Mouse (Mus musculus) stomach, embryonic 14.5 days (tissue): ENCODE data around the gene Rnf141. TPM values are rescaled to one million over a fixed set of nuclear protein-coding genes. Genes with fewer than 3 reads are reported as not detected.

ENCODE experiments used
- ATAC-seq: fragments of 200-750 bp; cut with Nextera tagmentation; 2 replicates; pipeline ENCODE4 v1.8.0; 2017; ENCODE audit warnings: low read depth, moderate TSS enrichment; ENCODE audit not compliant: insufficient number of reproducible peaks, insufficient read depth, low FRiP score
- H3K27ac ChIP-seq: fragments of 300-500 bp; sonication (generic); 2 replicates; pipeline ENCODE4 v1.5.1; 2014; ENCODE audit warnings: mild to moderate bottlenecking, low read length, moderate library complexity, mixed read lengths
- H3K27me3 ChIP-seq: fragments of 300-500 bp; sonication (generic); 2 replicates; pipeline ENCODE4 v1.6.1; 2014; ENCODE audit warnings: low read length, control low read depth, mixed read lengths; ENCODE audit not compliant: control insufficient read depth, insufficient read depth
- H3K36me3 ChIP-seq: fragments of 300-500 bp; sonication (generic); 2 replicates; pipeline ENCODE4 v1.6.1; 2014; ENCODE audit warnings: mild to moderate bottlenecking, control low read depth, low read length, moderate library complexity, mixed read lengths; ENCODE audit not compliant: control insufficient read depth, insufficient read depth
- H3K4me1 ChIP-seq: fragments of 300-500 bp; sonication (generic); 2 replicates; pipeline ENCODE4 v1.6.1; 2014; ENCODE audit warnings: low read length, control low read depth, mixed read lengths; ENCODE audit not compliant: control insufficient read depth, insufficient read depth
- H3K4me2 ChIP-seq: fragments of 300-500 bp; sonication (generic); replicated peaks from 2 replicates; pipeline ENCODE4 v1.6.1; 2014; ENCODE audit warnings: low read depth, low read length, control low read depth
- H3K4me3 ChIP-seq: fragments of 300-500 bp; sonication (generic); 2 replicates; pipeline ENCODE4 v1.5.1; 2014; ENCODE audit warnings: low read depth, low read length, control low read depth
- H3K9ac ChIP-seq: fragments of 300-500 bp; sonication (generic); replicated peaks from 2 replicates; pipeline ENCODE4 v1.6.1; 2014; ENCODE audit warnings: low read depth, mild to moderate bottlenecking, control low read depth, low read length, moderate library complexity, mixed read lengths
- H3K9me3 ChIP-seq: fragments of 300-500 bp; sonication (generic); 2 replicates; pipeline ENCODE4 v1.6.1; 2016; ENCODE audit warnings: low read depth, low read length, control low read depth; ENCODE audit not compliant: control insufficient read depth
- WGBS: fragments of 180-500 bp; shearing (Covaris S2); extraction: QIAGEN DNeasy Blood & Tissue Kit; methylation state at CpG from one replicate; pipeline ENCODE4 v1.1.7; 2014; 5-methylcytosine and 5-hydroxymethylcytosine counted together
- polyA plus RNA-seq: library from polyadenylated mRNA; unstranded; fragments of >200 nt; fragmentation: Nextera tagmentation; extraction: Ambion mirVana; gene quantifications from 2 replicates; pipeline ENCODE4 v1.2.1, GENCODE M21; 2014

The Rnf141 gene
- polyA plus RNA-seq, 1 experiment from 2014 or later, result 41.0 TPM

- WGBS, result under 1% methylated on average over 4 of the region's 4 CpGs
- H3K9me3 ChIP-seq, result no peaks in the 10 kb centered on the region
- H3K27me3 ChIP-seq, result no peaks in the 10 kb centered on the region
- ATAC-seq, result no peak
- H3K4me3 ChIP-seq, result no peak overlapping the region
- H3K4me1 ChIP-seq, result no peaks in the 10 kb centered on the region
- H3K36me3 ChIP-seq, result no peaks in the 10 kb centered on the region
- H3K4me2 ChIP-seq, result no peak overlapping the region
- H3K27ac ChIP-seq, result no peak overlapping the region
- no peak overlapping the region for H3K9ac ChIP-seq
These were observed 43.2 kb downstream of the Rnf141 start for GRCm38 (mm10) chr7:110801028-110801427.

GRCm38 (mm10) chr7:110797722-110798409 is 46.4 kb downstream of the Rnf141 start:
- Histone ChIP-seq H3K9ac (no peak overlapping the region), H3K36me3 (no peaks in the 10 kb centered on the region), H3K27me3 (no peaks in the 10 kb centered on the region), H3K4me1 (no peaks in the 10 kb centered on the region), H3K4me3 (no peak overlapping the region), H3K27ac (no peak overlapping the region), H3K9me3 (no peaks in the 10 kb centered on the region), H3K4me2 (no peak overlapping the region)
- WGBS, result 74% methylated on average over 11 of the region's 11 CpGs
- no peak for ATAC-seq

- Histone ChIP-seq H3K9me3 (no peaks in the 10 kb centered on the region), H3K4me2 (no peak overlapping the region), H3K36me3 (no peaks in the 10 kb centered on the region), H3K4me1 (no peaks in the 10 kb centered on the region), H3K27me3 (no peaks in the 10 kb centered on the region), H3K9ac (no peak overlapping the region), H3K27ac (no peak overlapping the region), H3K4me3 (no peak overlapping the region)
- ATAC-seq, result 0 out of 2 replicates have a peak, but pooled peaks have one; percentile 21
- WGBS, result 72% methylated on average over 12 of the region's 12 CpGs
These were observed 47.7 kb downstream of the Rnf141 start for GRCm38 (mm10) chr7:110796367-110797051.

- Histone ChIP-seq H3K4me3 (no peak overlapping the region), H3K4me1 (no peaks in the 10 kb centered on the region), H3K27me3 (no peaks in the 10 kb centered on the region), H3K4me2 (no peak overlapping the region), H3K27ac (no peak overlapping the region), H3K9ac (no peak overlapping the region), H3K9me3 (no peaks in the 10 kb centered on the region), H3K36me3 (no peaks in the 10 kb centered on the region)
- WGBS, result 72% methylated on average over 4 of the region's 4 CpGs
- no peak for ATAC-seq
These were observed 49.5 kb downstream of the Rnf141 start for GRCm38 (mm10) chr7:110794722-110795121.

- Histone ChIP-seq H3K4me3 (no peak overlapping the region), H3K27ac (no peak overlapping the region), H3K9me3 (no peaks in the 10 kb centered on the region), H3K4me1 (no peaks in the 10 kb centered on the region), H3K9ac (no peak overlapping the region), H3K36me3 (no peaks in the 10 kb centered on the region), H3K27me3 (no peaks in the 10 kb centered on the region), H3K4me2 (no peak overlapping the region)
- 96% methylated on average over 2 of the region's 2 CpGs for WGBS
- ATAC-seq, result no peak
These were observed 51.4 kb downstream of the Rnf141 start for GRCm38 (mm10) chr7:110792834-110793233.

GRCm38 (mm10) chr7:110792201-110792600 is 52.1 kb downstream of the Rnf141 start:
- no peaks in the 10 kb centered on the region for H3K9me3 ChIP-seq
- H3K36me3 ChIP-seq, result no peaks in the 10 kb centered on the region
- H3K4me1 ChIP-seq, result no peaks in the 10 kb centered on the region
- H3K4me3 ChIP-seq, result no peak overlapping the region
- 64% methylated on average over 5 of the region's 5 CpGs for WGBS
- H3K27me3 ChIP-seq, result no peaks in the 10 kb centered on the region
- H3K9ac ChIP-seq, result no peak overlapping the region
- H3K27ac ChIP-seq, result no peak overlapping the region
- H3K4me2 ChIP-seq, result no peak overlapping the region
- ATAC-seq, result no peak

- 46% methylated on average over 8 of the region's 8 CpGs for WGBS
- H3K27ac ChIP-seq, result no peak overlapping the region
- no peaks in the 10 kb centered on the region for H3K9me3 ChIP-seq
- H3K27me3 ChIP-seq, result no peaks in the 10 kb centered on the region
- H3K9ac ChIP-seq, result no peak overlapping the region
- H3K36me3 ChIP-seq, result no peaks in the 10 kb centered on the region
- no peaks in the 10 kb centered on the region for H3K4me1 ChIP-seq
- H3K4me3 ChIP-seq, result no peak overlapping the region
- no peak overlapping the region for H3K4me2 ChIP-seq
- ATAC-seq, result peak; percentile 39; the same call in 1 of the 2 replicates
These were observed 53.4 kb downstream of the Rnf141 start for GRCm38 (mm10) chr7:110790878-110791277.

GRCm38 (mm10) chr7:110787310-110787709 is 56.9 kb downstream of the Rnf141 start:
- Histone ChIP-seq H3K27me3 (no peaks in the 10 kb centered on the region), H3K9me3 (no peaks in the 10 kb centered on the region), H3K4me3 (no peak overlapping the region), H3K9ac (no peak overlapping the region), H3K4me1 (peaks cover 1% of the 10 kb centered on the region; the same call in 1 of the 2 replicates), H3K36me3 (no peaks in the 10 kb centered on the region), H3K27ac (no peak overlapping the region), H3K4me2 (no peak overlapping the region)
- no peak for ATAC-seq
- 59% methylated on average over 6 of the region's 6 CpGs for WGBS
